Mouse (Mus musculus) small intestine, adult 2 months (tissue): Measurements from ENCODE around the gene Dnajc11. TPM values are rescaled to one million over a fixed set of nuclear protein-coding genes. Genes with fewer than 3 reads are reported as not detected.

Source experiments
- H3K27ac ChIP-seq: fragments of 200-500 bp; 2 replicates; pipeline ENCODE4 v1.5.1; 2012; ENCODE audit warnings: low read depth, low read length, control low read depth, inconsistent platforms; ENCODE audit not compliant: insufficient read depth
- H3K27me3 ChIP-seq: fragments of 200-500 bp; 2 replicates; pipeline ENCODE4 v1.6.1; 2012; ENCODE audit warnings: mild to moderate bottlenecking, moderate library complexity, low read length, inconsistent platforms; ENCODE audit not compliant: control insufficient read depth, insufficient read depth
- H3K36me3 ChIP-seq: fragments of 200-500 bp; 2 replicates; pipeline ENCODE4 v1.6.1; 2012; ENCODE audit warnings: mild to moderate bottlenecking, low read length, control low read depth, inconsistent platforms; ENCODE audit not compliant: control insufficient read depth, insufficient read depth
- H3K4me1 ChIP-seq: fragments of 200-500 bp; 2 replicates; pipeline ENCODE4 v1.6.1; 2012; ENCODE audit warnings: low read length, inconsistent platforms, mixed read lengths; ENCODE audit not compliant: control insufficient read depth, insufficient read depth, insufficient read length
- H3K4me3 ChIP-seq: fragments of 200-500 bp; 2 replicates; pipeline ENCODE4 v1.5.1; 2012; ENCODE audit warnings: low read depth, mild to moderate bottlenecking, control low read depth, inconsistent platforms, low read length, moderate library complexity
- CTCF ChIP-seq: fragments of 200-500 bp; IDR thresholded peaks from 2 replicates; pipeline ENCODE4 v1.5.1; 2012; ENCODE audit warnings: low read depth, mild to moderate bottlenecking, control low read depth, inconsistent platforms, low read length, moderate library complexity, mixed read lengths; ENCODE audit not compliant: insufficient replicate concordance, insufficient read length; ENCODE audit errors: extremely low read depth
- POLR2A ChIP-seq: fragments of 200-500 bp; IDR thresholded peaks from 2 replicates; pipeline ENCODE4 v1.6.1; 2012; ENCODE audit warnings: low read depth, mild to moderate bottlenecking, control low read depth, inconsistent platforms, low read length, moderate library complexity
- WGBS: fragments of 180-500 bp; shearing (Covaris S2); methylation state at CpG from one replicate; pipeline ENCODE4 v1.1.7; 2018; 5-methylcytosine and 5-hydroxymethylcytosine counted together
- polyA plus RNA-seq: library from polyadenylated mRNA; depleted of rRNA; stranded (reverse); fragments of >200 nt; gene quantifications from 2 replicates; pipeline ENCODE4 v1.2.3, GENCODE M21; 2012

The Dnajc11 gene
- polyA plus RNA-seq, 1 experiment: 32.0 TPM

DNA sequence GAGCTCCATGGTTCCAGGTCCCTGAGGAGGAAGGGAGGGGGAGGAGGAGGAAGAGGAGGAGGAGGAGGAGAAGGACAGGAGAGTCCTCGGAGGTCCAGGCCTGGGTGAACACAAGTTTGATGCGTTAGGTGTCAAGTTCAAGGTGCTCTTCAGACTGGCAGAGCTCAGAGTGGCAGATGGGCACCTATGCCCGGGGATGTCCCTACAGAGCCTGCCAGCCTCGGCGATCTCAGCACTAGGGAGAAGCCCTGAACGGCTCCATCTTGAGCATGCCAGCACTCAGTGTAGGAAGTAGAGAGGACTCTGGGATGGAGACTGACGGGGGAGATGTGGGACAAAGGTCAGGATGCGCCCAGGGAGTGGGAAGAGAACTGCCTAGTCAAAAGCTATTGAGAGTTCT lies 53.2 kb downstream of the Dnajc11 start:
- TF ChIP-seq CTCF: no peak
- TF ChIP-seq POLR2A: no peak
- H3K4me1 ChIP-seq: peaks cover 16% of the 10 kb centered on the region
- H3K36me3 ChIP-seq: peaks cover 10% of the 10 kb centered on the region; the same call in 1 of the 2 replicates
- H3K27me3 ChIP-seq: no peaks in the 10 kb centered on the region
- WGBS: 37% methylated on average over 8 of the region's 8 CpGs
- H3K27ac ChIP-seq: peak overlapping the region; percentile 55
- H3K4me3 ChIP-seq: peak overlapping the region; percentile 31

DNA sequence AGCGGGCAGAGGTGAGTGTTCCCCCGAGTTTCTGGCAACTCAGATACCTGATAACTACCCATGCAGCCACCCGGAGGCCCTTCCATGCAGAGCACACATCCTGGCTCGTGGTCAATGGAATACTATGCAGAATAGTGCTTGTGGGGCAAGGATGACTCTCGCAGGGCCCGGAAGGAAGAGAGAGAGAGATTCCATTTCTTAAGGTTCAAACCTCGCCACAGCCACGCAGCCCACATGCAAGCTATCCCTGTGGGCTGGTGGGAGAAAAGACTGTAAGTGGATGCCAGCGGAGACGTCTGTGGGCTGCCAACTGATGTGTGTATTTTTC lies 54.5 kb downstream of the Dnajc11 start:
- WGBS: 12% methylated on average over 10 of the region's 10 CpGs

DNA sequence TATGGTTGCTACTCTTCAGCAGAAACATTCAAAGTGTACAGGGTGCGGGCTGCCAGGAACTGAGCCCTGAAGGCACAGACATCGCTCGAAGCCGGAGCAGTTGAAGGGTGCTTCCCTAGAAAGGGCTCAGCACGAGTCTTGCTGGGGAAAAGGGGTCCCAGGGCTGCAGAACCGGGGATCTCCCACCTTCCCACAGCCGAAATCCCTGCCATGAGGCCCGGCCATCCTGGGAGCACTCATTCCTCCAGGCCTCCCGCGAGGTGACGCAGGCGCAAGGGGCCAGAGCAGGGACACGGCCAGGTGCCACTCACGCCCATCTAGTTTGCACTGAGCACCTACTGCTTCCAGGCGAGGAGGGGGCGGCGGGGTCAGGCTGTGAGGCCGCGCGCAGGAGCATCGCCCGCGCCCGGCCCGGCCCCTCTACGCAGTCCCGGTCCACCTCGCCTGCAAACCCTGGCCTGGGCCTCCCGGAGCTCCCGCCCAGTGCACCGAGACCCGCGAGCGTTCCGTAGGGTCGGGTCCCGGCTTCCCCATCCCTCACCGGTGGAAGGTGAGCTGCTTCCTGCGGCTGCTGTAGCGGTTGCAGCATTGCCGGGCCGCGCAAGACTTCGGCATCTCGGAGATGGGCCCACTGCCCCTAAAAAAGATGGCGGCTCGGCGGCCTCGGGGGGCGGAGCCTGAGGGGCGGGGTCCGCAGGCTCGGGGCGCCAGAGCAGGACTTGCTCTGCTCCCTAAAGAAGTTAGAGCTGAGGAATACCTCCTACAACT lies 55.0 kb downstream of the Dnajc11 start, which contains the start of gene Thap3:
TSS of gene Thap3 (minus strand) at position 656 of the 768 bp plus-strand sequence.
- H3K36me3 ChIP-seq: peaks cover 15% of the 10 kb centered on the region
- H3K4me3 ChIP-seq: peak within 1 kb of the TSS; percentile 82
- H3K27me3 ChIP-seq: no peaks in the 10 kb centered on the region
- 1% methylated on average over 54 of the region's 54 CpGs for WGBS
- TF ChIP-seq POLR2A: 0 out of 2 replicates have a peak, but pooled peaks have one; percentile 21
- TF ChIP-seq CTCF: no peak
- peak within 1 kb of the TSS; percentile 7; the same call in 1 of the 2 replicates for H3K27ac ChIP-seq
- H3K4me1 ChIP-seq: peaks cover 16% of the 10 kb centered on the region

More for the DNA sequence above, 54.5 kb downstream of the Dnajc11 start:
- no peak for TF ChIP-seq CTCF
- no peak for TF ChIP-seq POLR2A
- Histone ChIP-seq H3K27ac (no peak overlapping the region), H3K36me3 (peaks cover 15% of the 10 kb centered on the region), H3K4me1 (peaks cover 16% of the 10 kb centered on the region), H3K27me3 (no peaks in the 10 kb centered on the region), H3K4me3 (peak overlapping the region; percentile 82)

DNA sequence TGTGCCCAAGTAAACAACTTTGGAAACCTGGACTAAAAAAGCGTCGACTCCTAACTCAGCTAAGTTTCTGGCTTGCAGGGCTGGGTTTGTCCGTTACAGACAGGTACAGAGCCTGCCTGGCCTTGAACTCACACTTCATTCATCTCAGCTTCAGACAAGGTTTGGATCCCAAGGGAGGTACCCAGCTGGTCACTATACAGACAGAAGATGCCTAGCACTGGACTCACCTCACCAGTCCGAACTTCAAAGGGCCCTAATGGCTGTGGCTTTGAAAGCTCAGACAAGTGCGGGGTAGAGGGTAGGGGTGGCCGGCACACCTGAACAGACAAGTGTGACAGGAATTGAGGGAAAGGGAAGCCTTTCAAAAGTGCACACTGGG lies 55.6 kb downstream of the Dnajc11 start:
- Histone ChIP-seq H3K27me3 (no peaks in the 10 kb centered on the region), H3K36me3 (peaks cover 15% of the 10 kb centered on the region), H3K27ac (no peak overlapping the region), H3K4me1 (peaks cover 16% of the 10 kb centered on the region), H3K4me3 (peak overlapping the region; percentile 82)
- 43% methylated on average over 6 of the region's 6 CpGs for WGBS
- no peak for TF ChIP-seq CTCF
- TF ChIP-seq POLR2A: no peak

DNA sequence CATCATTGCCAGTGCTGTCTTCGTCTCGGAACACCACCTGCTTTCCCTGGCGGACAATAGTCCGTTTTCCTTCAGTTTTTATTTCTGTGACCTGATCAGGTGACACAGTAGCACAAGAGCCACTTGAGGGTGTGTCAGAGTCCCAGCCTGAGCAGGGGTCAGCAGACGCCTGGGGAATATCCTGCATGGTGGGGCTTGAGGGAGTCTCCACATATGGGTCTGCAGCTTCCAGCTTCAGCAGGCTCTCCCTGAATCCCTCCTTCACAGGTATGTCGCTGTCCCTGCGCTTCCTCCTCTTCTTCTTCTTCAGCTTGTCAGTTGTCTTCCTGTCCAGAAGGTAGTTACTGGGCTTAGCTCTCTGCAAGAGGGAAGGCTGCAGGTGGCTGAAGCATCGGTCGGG lies 58.6 kb downstream of the Dnajc11 start:
- Histone ChIP-seq H3K27me3 (no peaks in the 10 kb centered on the region), H3K27ac (no peak overlapping the region), H3K4me1 (peaks cover 13% of the 10 kb centered on the region), H3K36me3 (peaks cover 15% of the 10 kb centered on the region), H3K4me3 (no peak overlapping the region)
- no peak for TF ChIP-seq CTCF
- no peak for TF ChIP-seq POLR2A
- WGBS: 92% methylated on average over 9 of the region's 9 CpGs

DNA sequence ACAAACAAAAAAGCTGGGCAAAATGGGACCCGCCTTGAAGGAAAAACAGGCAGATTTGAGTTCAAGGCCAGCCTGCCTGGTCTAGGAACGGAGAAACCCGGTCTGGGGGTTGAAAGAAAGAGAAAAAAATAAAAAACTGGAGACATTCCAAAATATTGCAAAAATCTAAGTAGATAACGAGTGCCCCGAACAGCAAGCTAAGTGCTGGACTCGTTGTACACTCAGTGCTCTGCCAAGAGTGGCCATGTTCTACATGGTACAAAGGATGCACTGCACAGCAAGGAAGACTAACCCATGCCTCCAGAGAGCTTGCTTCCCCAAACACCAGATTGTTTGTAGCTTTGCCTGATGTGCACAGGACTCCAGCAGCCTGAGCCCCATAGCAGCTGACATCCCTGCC lies 59.5 kb downstream of the Dnajc11 start:
- Histone ChIP-seq H3K4me1 (peaks cover 10% of the 10 kb centered on the region), H3K27me3 (no peaks in the 10 kb centered on the region), H3K4me3 (no peak overlapping the region), H3K36me3 (peaks cover 15% of the 10 kb centered on the region), H3K27ac (no peak overlapping the region)
- WGBS: 73% methylated on average over 6 of the region's 6 CpGs
- no peak for TF ChIP-seq CTCF
- no peak for TF ChIP-seq POLR2A
